8 mouse cellular contexts compared by ENCODE assay signal in genomic region chr8:121117186-121117651, GRCm38 (mm10). TPM values are rescaled to one million over a fixed set of nuclear protein-coding genes. Genes with fewer than 3 reads are reported as not detected.
A peak's percentile ranks its signal among the peaks of the same experiment; 100 is the strongest.
DNase-seq lines count a peak whose midpoint lies in the region; ATAC-seq and TF ChIP-seq lines count a peak whose summit lies in the region.

No protein-coding gene starts in this region.

- WGBS in spleen, adult 2 months, result 7% methylated on average over 61 of the region's 62 CpGs
- WGBS in forebrain, embryonic 15.5 days, result under 1% methylated on average over 56 of the region's 62 CpGs
- WGBS in limb, embryonic 14.5 days, result under 1% methylated on average over 39 of the region's 62 CpGs
- WGBS in stomach, embryonic 16.5 days, result 2% methylated on average over 62 of the region's 62 CpGs

- intact Hi-C loops in left cerebral cortex, postnatal 14 days (cut with DNase I), result loop anchor here (5.0 kb wide), 1 partner anchor 35 kb away; the partner anchor contains the start of gene Foxf1

- H3K4me3 ChIP-seq in spleen, adult 2 months (ENCODE audit: extremely low read depth, insufficient read depth, insufficient read length), result peak overlapping the region; percentile 1; the same call in 1 of the 2 replicates
- peak overlapping the region; percentile 32 for H3K4me3 ChIP-seq in forebrain, embryonic 15.5 days
- H3K4me3 ChIP-seq in limb, embryonic 14.5 days (replicated peaks; ENCODE audit: low read length), result peak overlapping the region; percentile 62
- H3K4me3 ChIP-seq in stomach, embryonic 16.5 days (replicated peaks; ENCODE audit: low read length), result peak overlapping the region; percentile 56

- DNase-seq in spleen, adult 2 months (ENCODE audit: low read depth in 1 of 2, low spot score in 2 of 2), result no peak
- no peak for DNase-seq in spleen, adult 12 weeks (ENCODE audit: low spot score)
- no peak for DNase-seq in limb, embryonic 14.5 days (ENCODE audit: low spot score)
- DNase-seq in left cerebral cortex, postnatal 14 days (ENCODE audit: low spot score in 2 of 2), result no peak
- no peak for DNase-seq in layer of hippocampus, adult 9-10 months (ENCODE audit: low spot score)
- no peak for DNase-seq in right cerebral cortex, adult 18-20 months

- TF ChIP-seq CTCF in spleen, adult 2 months (IDR thresholded peaks at IDR 0.05; ENCODE audit: extremely low read depth, insufficient read depth, insufficient read length, insufficient replicate concordance), result no peak

- peaks cover 39% of the 10 kb centered on the region for H3K27me3 ChIP-seq in spleen, adult 2 months (ENCODE audit: control insufficient read depth, insufficient read depth, low read length)
- peaks cover 92% of the 10 kb centered on the region for H3K27me3 ChIP-seq in forebrain, embryonic 15.5 days
- H3K27me3 ChIP-seq in limb, embryonic 14.5 days (ENCODE audit: control insufficient read depth, insufficient read depth, low read length), result peaks cover 72% of the 10 kb centered on the region
- peaks cover 80% of the 10 kb centered on the region for H3K27me3 ChIP-seq in stomach, embryonic 16.5 days (ENCODE audit: control insufficient read depth, insufficient read depth, low read length)

- H3K9ac ChIP-seq in forebrain, embryonic 15.5 days (replicated peaks), result no peak overlapping the region
- H3K9ac ChIP-seq in limb, embryonic 14.5 days (ENCODE audit: low read depth, low read length, severe bottlenecking), result peak overlapping the region; percentile 71
- no peak overlapping the region; the same call in 1 of the 2 replicates for H3K9ac ChIP-seq in stomach, embryonic 16.5 days (ENCODE audit: low read length)

- H3K4me1 ChIP-seq in spleen, adult 2 months (ENCODE audit: control insufficient read depth, insufficient read depth, insufficient read length), result peaks cover 11% of the 10 kb centered on the region; the same call in 1 of the 2 replicates
- H3K4me1 ChIP-seq in forebrain, embryonic 15.5 days, result peaks cover 17% of the 10 kb centered on the region
- H3K4me1 ChIP-seq in limb, embryonic 14.5 days (ENCODE audit: control insufficient read depth, insufficient read depth, low read length), result no peaks in the 10 kb centered on the region; the same call in 1 of the 2 replicates
- H3K4me1 ChIP-seq in stomach, embryonic 16.5 days (ENCODE audit: control insufficient read depth, insufficient read depth, low read length), result peaks cover 19% of the 10 kb centered on the region; the same call in 1 of the 2 replicates

- ATAC-seq in forebrain, embryonic 15.5 days (replicated peaks), result no peak
- ATAC-seq in limb, embryonic 14.5 days (ENCODE audit: low FRiP score, low read depth), result no peak
- no peak for ATAC-seq in stomach, embryonic 16.5 days (ENCODE audit: insufficient read depth, low FRiP score)

- peak overlapping the region; percentile 11; the same call in 1 of the 2 replicates for H3K4me2 ChIP-seq in forebrain, embryonic 15.5 days (replicated peaks)
- peak overlapping the region; percentile 84 for H3K4me2 ChIP-seq in limb, embryonic 14.5 days (replicated peaks; ENCODE audit: low read depth, low read length, severe bottlenecking)
- peak overlapping the region; percentile 96 for H3K4me2 ChIP-seq in stomach, embryonic 16.5 days (ENCODE audit: low read depth, low read length)

- no peaks in the 10 kb centered on the region for H3K36me3 ChIP-seq in spleen, adult 2 months (ENCODE audit: control insufficient read depth, insufficient read depth, low read length)
- H3K36me3 ChIP-seq in forebrain, embryonic 15.5 days, result no peaks in the 10 kb centered on the region
- H3K36me3 ChIP-seq in limb, embryonic 14.5 days (ENCODE audit: control insufficient read depth, insufficient read depth, low read length), result peaks cover 9% of the 10 kb centered on the region; the same call in 1 of the 2 replicates
- H3K36me3 ChIP-seq in stomach, embryonic 16.5 days (ENCODE audit: control insufficient read depth, insufficient read depth, low read length), result no peaks in the 10 kb centered on the region

- no peak overlapping the region for H3K27ac ChIP-seq in spleen, adult 2 months (ENCODE audit: insufficient read depth, low read length)
- H3K27ac ChIP-seq in forebrain, embryonic 15.5 days (replicated peaks), result no peak overlapping the region
- H3K27ac ChIP-seq in limb, embryonic 14.5 days (replicated peaks; ENCODE audit: low read depth, low read length), result peak overlapping the region; percentile 84
- no peak overlapping the region for H3K27ac ChIP-seq in stomach, embryonic 16.5 days (ENCODE audit: low read length)

- TF ChIP-seq POLR2A in spleen, adult 2 months (IDR thresholded peaks at IDR 0.05; ENCODE audit: low read depth, low read length), result no peak
- TF ChIP-seq POLR2A in limb, embryonic 14.5 days (IDR thresholded peaks at IDR 0.05; ENCODE audit: borderline replicate concordance, extremely low read depth, insufficient read depth, insufficient read length), result no peak

- no peaks in the 10 kb centered on the region for H3K9me3 ChIP-seq in forebrain, embryonic 15.5 days
- H3K9me3 ChIP-seq in limb, embryonic 14.5 days (ENCODE audit: control insufficient read depth, low read length), result no peaks in the 10 kb centered on the region
- H3K9me3 ChIP-seq in stomach, embryonic 16.5 days (replicated peaks; ENCODE audit: control insufficient read depth, low read length), result no peaks in the 10 kb centered on the region

RNA-seq across cellular contexts. Expression of gene Foxc2, which starts 1.2 kb away (rescaled TPM):
- polyA plus RNA-seq in spleen, adult 2 months (2012; rRNA removed), result 0.12 and 0.22 TPM in 2 replicates
- polyA plus RNA-seq in forebrain, embryonic 15.5 days (2015; fragmentation: Nextera tagmentation; extraction: Ambion mirVana), result 1.6 and 2.0 TPM in 2 replicates
- polyA plus RNA-seq in limb, embryonic 14.5 days (2012; rRNA removed), result 14.3 and 24.4 TPM in 2 replicates
- polyA plus RNA-seq in limb, embryonic 14.5 days (2014; fragmentation: Nextera tagmentation; extraction: Ambion mirVana), result 9.7 and 12.5 TPM in 2 replicates
- 0.12 and 0.14 TPM in 2 replicates for polyA plus RNA-seq in stomach, embryonic 16.5 days (2015; fragmentation: Nextera tagmentation; extraction: Ambion mirVana)
- total RNA-seq in left cerebral cortex, postnatal 14 days (2021), result 1 to 10 TPM; 2.7 to 3.5 TPM

RNA-seq across cellular contexts. Expression of gene Mthfsd, which starts 9.0 kb away (rescaled TPM):
- polyA plus RNA-seq in spleen, adult 2 months (2012; rRNA removed), result 33.6 and 39.9 TPM in 2 replicates
- 49.8 and 55.4 TPM in 2 replicates for polyA plus RNA-seq in forebrain, embryonic 15.5 days (2015; fragmentation: Nextera tagmentation; extraction: Ambion mirVana)
- 120 and 122 TPM in 2 replicates for polyA plus RNA-seq in limb, embryonic 14.5 days (2012; rRNA removed)
- 59.9 and 62.8 TPM in 2 replicates for polyA plus RNA-seq in limb, embryonic 14.5 days (2014; fragmentation: Nextera tagmentation; extraction: Ambion mirVana)
- polyA plus RNA-seq in stomach, embryonic 16.5 days (2015; fragmentation: Nextera tagmentation; extraction: Ambion mirVana), result 51.1 and 57.5 TPM in 2 replicates
- total RNA-seq in left cerebral cortex, postnatal 14 days (2021), result 10 to 100 TPM; 27.0 to 33.4 TPM

RNA-seq across cellular contexts. Expression of gene Foxl1, which starts 10.5 kb away (rescaled TPM):
- not detected in 2 replicates for polyA plus RNA-seq in spleen, adult 2 months (2012; rRNA removed)
- 0.10 and 0.18 TPM in 2 replicates for polyA plus RNA-seq in forebrain, embryonic 15.5 days (2015; fragmentation: Nextera tagmentation; extraction: Ambion mirVana)
- 0.40 and 0.72 TPM in 2 replicates for polyA plus RNA-seq in limb, embryonic 14.5 days (2012; rRNA removed)
- 0.18 and 0.28 TPM in 2 replicates for polyA plus RNA-seq in limb, embryonic 14.5 days (2014; fragmentation: Nextera tagmentation; extraction: Ambion mirVana)
- polyA plus RNA-seq in stomach, embryonic 16.5 days (2015; fragmentation: Nextera tagmentation; extraction: Ambion mirVana), result 3.4 and 4.0 TPM in 2 replicates
- under 1 TPM; 0.13 to 0.15 TPM for total RNA-seq in left cerebral cortex, postnatal 14 days (2021)

RNA-seq across cellular contexts. Expression of gene Foxf1, which starts 33.0 kb away (rescaled TPM):
- 1.8 and 3.7 TPM in 2 replicates for polyA plus RNA-seq in spleen, adult 2 months (2012; rRNA removed)
- polyA plus RNA-seq in forebrain, embryonic 15.5 days (2015; fragmentation: Nextera tagmentation; extraction: Ambion mirVana), result 0.54 and 0.87 TPM in 2 replicates
- 0.54 and 1.00 TPM in 2 replicates for polyA plus RNA-seq in limb, embryonic 14.5 days (2012; rRNA removed)
- 0.15 and 0.28 TPM in 2 replicates for polyA plus RNA-seq in limb, embryonic 14.5 days (2014; fragmentation: Nextera tagmentation; extraction: Ambion mirVana)
- polyA plus RNA-seq in stomach, embryonic 16.5 days (2015; fragmentation: Nextera tagmentation; extraction: Ambion mirVana), result 98.1 and 101 TPM in 2 replicates
- 1 to 10 TPM; 1.0 to 1.4 TPM for total RNA-seq in left cerebral cortex, postnatal 14 days (2021)

Comparison
In these comparisons a context has a peak if more than half of its experiments do, and no peak if none do; other contexts are left out.
1. H3K4me3 ChIP-seq: peak in every context shown above with its lines; median percentile 62 in limb, embryonic 14.5 days; 56 in stomach, embryonic 16.5 days; 32 in forebrain, embryonic 15.5 days; 1 in spleen, adult 2 months.
2. H3K4me2 ChIP-seq: peak in every context shown above with its lines; median percentile 96 in stomach, embryonic 16.5 days; 84 in limb, embryonic 14.5 days; 11 in forebrain, embryonic 15.5 days.